Mouse (Mus musculus) monocyte, adult 5-6 weeks (primary cell): ENCODE data around the gene Rgs3. TPM values are rescaled to one million over a fixed set of nuclear protein-coding genes. Genes with fewer than 3 reads are reported as not detected.
A peak's percentile ranks its signal among the peaks of the same experiment; 100 is the strongest.

Source experiments
- ATAC-seq: fragments of 153-309, 156-312 bp; replicated peaks from 2 replicates; pipeline ENCODE4 v1.8.0; 2017; ENCODE audit warnings: mild to moderate bottlenecking; ENCODE audit not compliant: low TSS enrichment, insufficient number of reproducible peaks, severe bottlenecking, poor library complexity, low FRiP score
- total RNA-seq: library from RNA; stranded (forward); fragments of 200-1000, 200-491, 200-594 nt; gene quantifications from 3 replicates; pipeline ENCODE4 v1.2.3, GENCODE M21; 2017

The Rgs3 gene
- total RNA-seq, 1 experiment from 2014 or later = 86.7 TPM

DNA sequence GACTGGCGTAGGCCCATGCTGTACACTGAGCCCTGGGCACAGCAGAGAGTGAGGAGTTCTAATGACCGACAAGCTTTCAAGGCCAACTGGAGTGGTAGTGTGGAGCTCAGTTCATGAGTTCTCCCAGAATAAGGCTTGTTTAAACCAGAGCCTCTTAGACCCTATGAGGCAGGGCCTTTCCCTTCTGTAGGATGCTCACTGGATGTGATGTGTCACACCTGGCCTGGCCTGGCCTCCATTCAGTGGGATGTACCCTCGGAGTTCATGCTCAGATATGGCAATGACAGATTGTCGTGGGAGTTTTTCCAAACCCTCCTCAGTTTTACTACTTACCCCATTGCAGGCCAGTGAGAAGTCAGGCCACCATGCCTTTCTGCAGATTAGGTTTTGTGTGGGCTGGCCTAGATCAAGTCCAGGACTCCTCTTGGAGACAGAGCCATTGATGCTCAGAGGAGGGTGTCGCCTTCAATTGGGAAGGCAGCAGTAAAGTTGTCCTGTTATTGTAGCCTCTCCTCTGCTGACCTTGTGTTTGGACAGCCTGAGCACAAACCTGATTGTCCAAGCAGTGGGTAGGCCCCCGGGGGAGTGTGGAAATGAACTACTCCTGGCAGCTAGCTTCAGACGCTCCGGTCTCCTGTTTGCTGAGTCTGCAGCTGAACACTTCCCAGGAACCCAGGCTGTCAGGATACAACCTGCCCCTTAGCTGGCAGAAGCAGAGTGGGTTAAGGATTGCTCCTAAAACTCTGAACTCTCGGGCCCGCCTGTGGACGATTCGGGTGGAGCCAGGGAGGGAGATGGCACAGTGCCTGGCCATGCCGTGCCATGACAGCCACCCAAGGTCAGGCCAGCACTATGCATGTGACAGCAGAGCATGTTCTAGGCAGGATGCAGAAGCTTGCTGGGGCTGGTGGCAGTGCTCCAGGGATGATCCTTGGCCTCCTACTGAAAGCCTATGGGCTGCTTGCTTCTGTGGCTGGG is 109.7 kb downstream of the Rgs3 start:
- no peak for ATAC-seq

DNA sequence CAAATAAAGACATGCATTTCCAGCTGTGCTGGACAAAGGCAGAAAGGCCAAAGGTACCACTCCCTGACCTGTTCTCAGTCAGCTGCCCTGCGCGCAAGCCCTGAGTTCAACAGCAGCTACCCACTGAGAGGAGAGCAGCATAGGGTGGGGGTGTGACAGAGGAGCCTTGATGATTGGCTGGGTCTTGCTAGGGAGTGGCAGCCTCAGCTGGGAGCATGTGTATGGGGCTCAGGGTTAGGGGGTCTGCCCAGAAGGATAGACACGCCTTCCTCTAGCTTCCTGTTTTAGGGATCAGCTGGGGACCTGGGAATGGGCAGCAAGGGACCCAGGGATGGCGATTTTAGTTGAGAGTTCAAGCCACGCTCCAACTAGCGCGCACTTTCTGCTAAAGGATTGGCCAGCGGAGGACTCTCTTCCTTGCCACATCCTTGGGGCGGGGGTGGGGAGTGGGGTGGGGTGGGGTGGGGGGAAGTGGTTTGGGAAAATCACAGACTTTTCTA is 113.9 kb downstream of the Rgs3 start:
- ATAC-seq = 0 out of 2 replicates have a peak, but pooled peaks have one; percentile 8

GRCm38 (mm10) chr4:62674031-62674995 is 114.7 kb downstream of the Rgs3 start:
- ATAC-seq = peak; percentile 56

GRCm38 (mm10) chr4:62675394-62675793 is 115.7 kb downstream of the Rgs3 start:
- no peak for ATAC-seq

- ATAC-seq = no peak
Measured at GRCm38 (mm10) chr4:62677047-62677737, 117.5 kb downstream of the Rgs3 start.

DNA sequence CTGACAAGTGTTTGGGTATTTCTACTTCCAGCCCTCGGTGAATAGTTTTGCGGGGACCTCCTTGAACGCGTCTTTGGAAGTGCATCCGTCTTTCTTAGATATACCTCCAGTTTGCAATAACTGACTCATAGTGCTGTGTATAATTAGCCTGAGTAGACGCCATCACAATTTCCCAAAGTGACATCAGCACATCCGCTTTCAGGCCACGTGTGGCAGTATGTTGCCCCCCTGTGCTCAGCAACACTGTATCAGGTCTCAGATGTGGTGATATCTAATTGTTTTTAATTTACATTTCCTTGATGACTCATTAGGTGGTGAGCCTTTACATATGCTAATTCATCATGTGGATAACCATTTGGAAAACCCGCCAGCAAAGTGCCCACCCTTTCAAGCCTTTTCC is 119.5 kb downstream of the Rgs3 start:
- no peak for ATAC-seq

DNA sequence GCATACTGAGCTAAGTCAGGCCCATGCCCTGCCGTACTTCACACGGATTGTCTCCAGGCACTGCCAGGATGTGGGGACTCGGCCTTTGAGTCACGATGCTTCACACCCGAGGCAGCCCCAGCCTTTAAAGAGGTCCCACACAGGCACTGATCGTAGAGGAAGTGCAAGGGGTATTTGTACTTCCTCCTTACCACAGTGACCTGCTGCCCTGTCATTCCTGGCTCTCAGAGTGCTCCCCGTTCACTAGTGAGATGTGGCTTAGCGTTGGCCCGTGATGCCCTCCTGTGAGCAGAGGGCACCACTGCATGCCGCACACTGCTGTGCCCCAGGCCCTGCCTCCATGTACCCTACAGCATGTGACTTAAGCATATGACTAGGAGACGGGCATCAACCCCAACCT is 121.8 kb downstream of the Rgs3 start:
- peak; percentile 79 for ATAC-seq

- ATAC-seq = no peak
Measured at GRCm38 (mm10) chr4:62682371-62682770, 122.7 kb downstream of the Rgs3 start.

- ATAC-seq = no peak
Measured at GRCm38 (mm10) chr4:62683148-62683547, 123.5 kb downstream of the Rgs3 start.

DNA sequence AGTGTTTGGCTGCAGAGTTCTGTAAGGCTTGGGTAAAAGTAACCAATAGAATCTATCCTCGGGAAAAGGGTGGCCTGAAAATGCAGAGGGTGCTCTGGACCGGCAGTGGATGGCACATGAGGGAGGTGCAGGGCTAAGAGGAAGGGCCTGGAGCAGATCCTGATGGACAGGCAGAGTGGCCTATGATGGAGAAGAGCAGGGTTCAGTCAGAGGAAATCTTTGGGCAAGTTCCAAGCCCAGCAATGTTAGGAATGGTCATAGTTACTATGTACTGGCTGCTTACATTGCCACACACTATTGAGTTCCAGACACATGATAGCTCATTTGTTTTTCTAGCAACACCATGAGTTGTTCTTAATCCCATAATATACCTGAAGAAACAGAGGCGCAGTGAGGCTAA is 124.7 kb downstream of the Rgs3 start:
- ATAC-seq = no peak

GRCm38 (mm10) chr4:62685268-62685667 is 125.6 kb downstream of the Rgs3 start:
- peak; percentile 44 for ATAC-seq

DNA sequence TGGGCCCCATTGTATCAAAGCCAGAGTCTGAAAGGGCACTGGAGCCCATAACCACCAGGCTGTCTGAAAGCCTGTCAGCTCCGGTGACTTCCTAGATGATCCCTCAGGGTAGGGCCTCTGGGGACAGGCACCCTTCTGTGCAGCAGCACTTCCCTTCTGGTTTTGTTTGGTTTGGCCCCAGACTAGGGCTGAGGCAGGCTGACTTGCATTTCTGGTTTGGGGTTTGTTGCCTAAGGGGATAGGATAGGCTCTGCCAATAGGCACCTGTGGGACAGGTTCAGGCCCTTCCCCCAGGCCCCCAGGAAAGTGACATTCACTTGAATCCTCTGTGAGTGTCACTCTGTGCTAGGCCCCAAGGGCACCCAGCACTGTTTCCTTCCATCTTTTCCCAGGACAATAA is 127.1 kb downstream of the Rgs3 start:
- ATAC-seq = no peak

DNA sequence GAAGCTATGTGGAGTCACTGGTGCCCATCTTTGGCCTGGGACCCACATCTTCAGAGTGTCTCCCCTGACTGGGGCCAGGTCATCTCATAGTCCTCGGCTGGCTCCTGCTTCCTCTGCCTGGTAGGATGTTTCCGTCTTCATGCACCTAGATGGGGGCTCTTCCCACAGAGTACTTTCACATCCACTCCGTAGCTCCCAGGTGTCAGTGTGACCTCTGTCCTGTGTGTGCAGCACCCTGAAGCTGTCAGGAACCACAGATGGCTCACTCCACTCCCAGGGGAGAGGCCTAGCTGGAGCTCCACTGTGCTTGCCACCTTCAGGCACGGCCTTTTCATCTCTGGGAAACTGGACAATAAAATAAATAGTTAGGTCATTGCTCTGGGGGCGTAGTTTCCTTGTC is 128.5 kb downstream of the Rgs3 start:
- no peak for ATAC-seq

DNA sequence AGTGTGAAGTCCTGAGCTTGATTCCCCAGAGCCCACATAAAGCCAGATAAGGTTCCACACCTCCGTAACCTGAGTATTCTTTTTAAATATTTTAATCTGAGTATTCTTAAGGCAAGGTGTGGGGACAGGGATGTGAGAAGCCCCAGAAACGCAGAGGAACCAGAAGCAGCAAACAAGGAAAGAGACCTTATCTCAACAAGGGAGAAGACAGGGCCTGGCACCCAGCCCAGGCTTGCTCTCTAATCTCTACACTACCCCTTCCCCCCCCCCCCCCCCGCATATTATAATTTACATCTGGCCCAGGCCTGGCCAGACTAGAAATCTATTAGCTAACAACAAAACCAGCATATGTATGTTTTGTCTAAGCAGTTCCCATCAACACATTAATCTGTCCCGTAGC is 131.3 kb downstream of the Rgs3 start:
- ATAC-seq = no peak

GRCm38 (mm10) chr4:62691625-62692024 is 132.0 kb downstream of the Rgs3 start:
- no peak for ATAC-seq

DNA sequence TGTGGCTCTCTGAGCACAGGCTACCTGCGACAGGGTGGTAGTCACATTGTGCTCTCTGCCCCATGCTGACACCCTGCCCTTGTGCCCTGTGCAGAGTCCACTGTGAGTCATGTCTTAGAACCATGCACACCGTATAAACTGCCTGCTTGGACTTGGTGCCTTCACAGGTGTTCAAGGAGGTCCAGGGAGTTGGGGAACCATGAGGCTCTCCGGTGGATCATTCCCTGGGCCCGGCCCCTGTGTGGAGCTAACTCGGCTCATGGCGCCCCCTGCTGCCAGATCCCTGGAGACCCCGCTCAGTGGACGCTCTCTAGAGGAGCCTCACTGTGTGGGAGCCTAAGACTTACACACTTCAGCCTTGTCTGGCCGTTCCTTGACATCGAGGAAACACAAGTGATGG is 134.2 kb downstream of the Rgs3 start:
- no peak for ATAC-seq

- ATAC-seq = no peak
Measured at GRCm38 (mm10) chr4:62694703-62695439, 135.2 kb downstream of the Rgs3 start.

DNA sequence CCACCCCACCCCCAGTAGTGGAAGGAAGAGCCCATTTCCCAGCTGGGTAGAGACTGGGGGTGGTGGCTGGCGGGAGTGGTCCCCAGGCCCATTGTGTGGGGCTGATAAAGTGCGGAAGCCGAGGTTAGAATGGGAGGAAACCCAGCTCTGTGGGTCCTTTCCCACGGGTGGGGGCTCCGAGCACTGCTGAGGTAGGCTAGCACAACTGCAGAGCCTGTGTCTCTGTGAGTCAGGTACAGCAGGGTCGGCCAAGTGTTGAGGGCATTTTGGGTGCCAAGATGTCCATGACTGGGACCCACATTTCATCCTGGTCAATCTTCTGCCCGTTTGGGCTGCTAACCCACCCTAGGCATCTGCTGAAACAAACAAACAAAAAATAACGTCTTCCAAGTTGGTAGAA is 135.9 kb downstream of the Rgs3 start:
- no peak for ATAC-seq
